ENCODE assay signal across 13 mouse cellular contexts in the genomic region with DNA sequence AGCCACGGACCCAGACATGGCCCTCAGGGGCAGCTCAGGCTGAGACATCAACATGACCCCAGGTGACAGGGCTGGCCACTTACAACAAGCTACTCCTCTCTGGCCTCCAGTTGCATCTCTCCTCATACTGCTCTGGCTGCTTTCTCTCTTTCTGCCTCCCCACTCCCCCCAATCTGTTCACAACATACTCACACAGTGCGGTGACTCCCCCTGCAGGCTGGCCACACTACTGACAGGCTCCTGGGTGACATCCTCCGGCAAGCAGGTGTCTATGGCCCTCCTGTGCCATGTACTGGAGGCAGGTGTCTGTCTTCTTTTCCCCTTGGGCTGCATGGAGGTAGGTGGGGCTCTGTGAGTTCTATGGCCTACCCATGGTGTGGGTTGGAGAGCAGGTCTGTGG. TPM values are rescaled to one million over a fixed set of nuclear protein-coding genes. Genes with fewer than 3 reads are reported as not detected.
DNase-seq lines count a peak whose midpoint lies in the region; TF ChIP-seq lines count a peak whose summit lies in the region.
"Had no signal": no experiment of that assay in that cellular context is flagged by ENCODE, and none has a peak within 500 bp of the region (broad histone marks: within the 10 kb centered on the region; RNA-seq: fewer than 3 reads in every experiment).

No protein-coding gene starts in this region.

- H3K4me1 ChIP-seq in kidney, adult 2 months (ENCODE audit: control insufficient read depth, insufficient read depth, low read length), result no peaks in the 10 kb centered on the region
- no peaks in the 10 kb centered on the region for H3K4me1 ChIP-seq in ES-Bruce4 (ENCODE audit: control insufficient read depth, insufficient read depth, low read length)
- H3K4me1 ChIP-seq: hindbrain, embryonic 15.5 days had no signal

- no peaks in the 10 kb centered on the region for H3K36me3 ChIP-seq in kidney, adult 2 months (ENCODE audit: control insufficient read depth, insufficient read depth, low read length)
- H3K36me3 ChIP-seq in ES-Bruce4 (ENCODE audit: control insufficient read depth, insufficient read depth, low read length, poor library complexity, severe bottlenecking), result no peaks in the 10 kb centered on the region
- no peaks in the 10 kb centered on the region for H3K36me3 ChIP-seq in splenic B cell, adult 2 months (ENCODE audit: control insufficient read depth, insufficient read depth, low read length, poor library complexity, severe bottlenecking)

- no peaks in the 10 kb centered on the region for H3K9me3 ChIP-seq in ES-Bruce4 (replicated peaks; ENCODE audit: control insufficient read depth, insufficient read depth, low read length, poor library complexity, severe bottlenecking)
- H3K9me3 ChIP-seq: hindbrain, embryonic 15.5 days had no signal

- intact Hi-C loops in left cerebral cortex, postnatal 36 days (cut with DNase I), result no loop called here

- H3K27me3 ChIP-seq in kidney, adult 2 months (replicated peaks; ENCODE audit: control insufficient read depth, insufficient read depth, low read length), result no peaks in the 10 kb centered on the region
- H3K27me3 ChIP-seq in ES-Bruce4 (ENCODE audit: control insufficient read depth, insufficient read depth, low read length, poor library complexity, severe bottlenecking), result no peaks in the 10 kb centered on the region
- H3K27me3 ChIP-seq in splenic B cell, adult 2 months (ENCODE audit: control insufficient read depth, insufficient read depth, low read length, poor library complexity, severe bottlenecking), result no peaks in the 10 kb centered on the region
- H3K27me3 ChIP-seq: hindbrain, embryonic 15.5 days had no signal

- H3K27ac ChIP-seq in kidney, adult 2 months (ENCODE audit: insufficient read depth, low read depth, low read length), result no peak overlapping the region
- no peak overlapping the region for H3K27ac ChIP-seq in ES-Bruce4 (ENCODE audit: insufficient read depth, low read length)
- H3K27ac ChIP-seq: hindbrain, embryonic 15.5 days; left cerebral cortex, adult 2 months had no signal

- TF ChIP-seq POLR2A in kidney, adult 2 months (IDR thresholded peaks at IDR 0.05; ENCODE audit: low read depth, low read length), result no peak
- TF ChIP-seq POLR2A in ES-Bruce4 (IDR thresholded peaks at IDR 0.05; ENCODE audit: insufficient read depth, low read length), result no peak

- no peak for TF ChIP-seq EP300 in ES-Bruce4 (IDR thresholded peaks at IDR 0.05; ENCODE audit: insufficient read depth, low read depth, low read length)

- no peak overlapping the region for H3K4me3 ChIP-seq in kidney, adult 2 months (ENCODE audit: insufficient read depth, low read depth, low read length)
- no peak overlapping the region for H3K4me3 ChIP-seq in ES-Bruce4 (ENCODE audit: low read depth, low read length)
- H3K4me3 ChIP-seq: erythroblast, embryonic 14.5 days; hindbrain, embryonic 15.5 days; left cerebral cortex, adult 2 months had no signal

- WGBS in kidney, adult 2 months, result 84% methylated on average over 3 of the region's 3 CpGs

- TF ChIP-seq CTCF in kidney, adult 2 months (conservative IDR thresholded peaks at IDR 0.05; ENCODE audit: insufficient read depth, insufficient read length, low read depth, low read length), result 0 out of 2 replicates have a peak, but pooled peaks have one; percentile 7
- TF ChIP-seq CTCF in ES-Bruce4 (IDR thresholded peaks at IDR 0.05; ENCODE audit: low read depth, low read length), result peak; percentile 48

- H3K9ac ChIP-seq in ES-Bruce4 (ENCODE audit: low read depth, poor library complexity, severe bottlenecking), result no peak overlapping the region
- H3K9ac ChIP-seq: hindbrain, embryonic 15.5 days had no signal

- DNase-seq in kidney, adult 2 months, result no peak
- no peak for DNase-seq in kidney, adult 18-20 months
- DNase-seq in A20 (ENCODE audit: low read depth, low spot score), result peak; percentile 29
- peak; percentile 50 for DNase-seq in splenic B cell, adult 2 months (ENCODE audit: low read depth, low spot score)
- DNase-seq in ovary, postnatal 14 days (ENCODE audit: low spot score), result no peak
- no peak for DNase-seq in left cerebral cortex, postnatal 36 days (ENCODE audit: low spot score in 2 of 2)
- DNase-seq: cerebellum, adult 18-20 months; kidney, postnatal 36 days; liver had no signal

RNA-seq across cellular contexts. Expression of a gene that starts 7.9 kb away (rescaled TPM):
- polyA plus RNA-seq in kidney, adult 2 months (2012; rRNA removed), result 11.2 and 12.3 TPM in 2 replicates
- polyA plus RNA-seq in ES-Bruce4 (2011; ENCODE audit: insufficient read depth, insufficient read length, low read depth, missing spikeins), result 26.1 and 26.8 TPM in 2 replicates
- 10 to 100 TPM; 26.8 to 32.2 TPM for total RNA-seq in left cerebral cortex, postnatal 36 days (2021)

RNA-seq across cellular contexts. Expression of a gene that starts 44.3 kb away (rescaled TPM):
- polyA plus RNA-seq in kidney, adult 2 months (2012; rRNA removed), result 0.06 and 0.07 TPM in 2 replicates
- polyA plus RNA-seq in ES-Bruce4 (2011; ENCODE audit: insufficient read depth, insufficient read length, low read depth, missing spikeins), result 0.41 and 0.64 TPM in 2 replicates
- 1 to 10 TPM; 1.3 to 1.8 TPM for total RNA-seq in left cerebral cortex, postnatal 36 days (2021)
- polyA plus RNA-seq: erythroblast, embryonic 14.5 days had no signal

RNA-seq across cellular contexts. Expression of a gene that starts 49.6 kb away (rescaled TPM):
- polyA plus RNA-seq in kidney, adult 2 months (2012; rRNA removed), result 18.9 and 19.5 TPM in 2 replicates
- polyA plus RNA-seq in ES-Bruce4 (2011; ENCODE audit: insufficient read depth, insufficient read length, low read depth, missing spikeins), result 1.8 and 6.1 TPM in 2 replicates
- 10 to 100 TPM; 65.9 to 67.3 TPM for total RNA-seq in left cerebral cortex, postnatal 36 days (2021)

RNA-seq across cellular contexts. Expression of a gene that starts 57.6 kb away (rescaled TPM):
- 78.7 and 83.3 TPM in 2 replicates for polyA plus RNA-seq in kidney, adult 2 months (2012; rRNA removed)
- 19.4 and 23.6 TPM in 2 replicates for polyA plus RNA-seq in ES-Bruce4 (2011; ENCODE audit: insufficient read depth, insufficient read length, low read depth, missing spikeins)
- total RNA-seq in left cerebral cortex, postnatal 36 days (2021), result 100 to 1,000 TPM; 214 to 247 TPM

Comparison
In these comparisons a context has a peak if more than half of its experiments do, and no peak if none do; other contexts are left out.
1. DNase-seq: peak in A20 (single experiment) and splenic B cell, adult 2 months (single experiment); none in kidney, adult 2 months (single experiment), kidney, adult 18-20 months (single experiment), ovary, postnatal 14 days (single experiment) and left cerebral cortex, postnatal 36 days (0 of 2).